Mouse (Mus musculus): ENCODE measurements around the gene Chrna4.

The Chrna4 gene

GRCm38 (mm10) chr2:181043437-181043836, at the start of gene Chrna4:
Gene Chrna4 (minus strand): TSS chr2:181043546.
- in situ Hi-C loops (cut with MseI, MboI): no loop called here

GRCm38 (mm10) chr2:181090123-181090522, 46.8 kb upstream of the Chrna4 start:
- in situ Hi-C loops (cut with MseI, MboI): no loop called here

- in situ Hi-C loops (cut with MseI, MboI): no loop called here
Observed at GRCm38 (mm10) chr2:181084997-181085396, 41.7 kb upstream of the Chrna4 start.

GRCm38 (mm10) chr2:181083945-181084344, 40.6 kb upstream of the Chrna4 start:
- in situ Hi-C loops (cut with MseI, MboI): no loop called here

- in situ Hi-C loops (cut with MseI, MboI): no loop called here
Observed at GRCm38 (mm10) chr2:181080886-181081285, 37.5 kb upstream of the Chrna4 start.

- in situ Hi-C loops (cut with MseI, MboI): no loop called here
Observed at GRCm38 (mm10) chr2:181079518-181079917, 36.2 kb upstream of the Chrna4 start.

- in situ Hi-C loops (cut with MseI, MboI): no loop called here
Observed at GRCm38 (mm10) chr2:181078908-181079307, 35.6 kb upstream of the Chrna4 start.

- in situ Hi-C loops (cut with MseI, MboI): no loop called here
Observed at GRCm38 (mm10) chr2:181075501-181075900, 32.2 kb upstream of the Chrna4 start.

GRCm38 (mm10) chr2:181072403-181072714, 29.0 kb upstream of the Chrna4 start:
- in situ Hi-C loops (cut with MseI, MboI): no loop called here

GRCm38 (mm10) chr2:181071706-181072402, 28.5 kb upstream of the Chrna4 start:
- in situ Hi-C loops (cut with MseI, MboI): no loop called here

- in situ Hi-C loops (cut with MseI, MboI): no loop called here
Observed at GRCm38 (mm10) chr2:181070136-181070535, 26.8 kb upstream of the Chrna4 start.

GRCm38 (mm10) chr2:181068499-181068898, 25.2 kb upstream of the Chrna4 start:
- in situ Hi-C loops (cut with MseI, MboI): no loop called here

GRCm38 (mm10) chr2:181065827-181066226, 22.5 kb upstream of the Chrna4 start:
- in situ Hi-C loops (cut with MseI, MboI): no loop called here

- in situ Hi-C loops (cut with MseI, MboI): loop anchor here (5.0 kb wide), 2 partner anchors 58 to 68 kb away; no protein-coding TSS in a partner anchor
Observed at GRCm38 (mm10) chr2:181060127-181060526, 16.8 kb upstream of the Chrna4 start.

- in situ Hi-C loops (cut with MseI, MboI): no loop called here
Observed at GRCm38 (mm10) chr2:181058193-181058592, 14.8 kb upstream of the Chrna4 start.

- in situ Hi-C loops (cut with MseI, MboI): no loop called here
Observed at GRCm38 (mm10) chr2:181057341-181057740, 14.0 kb upstream of the Chrna4 start.

- in situ Hi-C loops (cut with MseI, MboI): no loop called here
Observed at GRCm38 (mm10) chr2:181052171-181052570, 8.8 kb upstream of the Chrna4 start.

GRCm38 (mm10) chr2:181048986-181049385, 5.6 kb upstream of the Chrna4 start:
- in situ Hi-C loops (cut with MseI, MboI): no loop called here

- in situ Hi-C loops (cut with MseI, MboI): no loop called here
Observed at GRCm38 (mm10) chr2:181048252-181048945, 5.1 kb upstream of the Chrna4 start.

- in situ Hi-C loops (cut with MseI, MboI): no loop called here
Observed at GRCm38 (mm10) chr2:181044001-181044400, 655 bp upstream of the Chrna4 start.

GRCm38 (mm10) chr2:181042376-181042775, 970 bp downstream of the Chrna4 start:
- in situ Hi-C loops (cut with MseI, MboI): no loop called here

GRCm38 (mm10) chr2:181041941-181042340, 1.4 kb downstream of the Chrna4 start:
- in situ Hi-C loops (cut with MseI, MboI): no loop called here

GRCm38 (mm10) chr2:181039356-181039680, 4.0 kb downstream of the Chrna4 start:
- in situ Hi-C loops (cut with MseI, MboI): no loop called here
